Mouse (Mus musculus): ENCODE data around the gene Il34. TPM values are rescaled to one million over a fixed set of nuclear protein-coding genes. Genes with fewer than 3 reads are reported as not detected.

Gene Il34
- polyA plus RNA-seq, 1 experiment from 2014 or later = 2.5 TPM

- Histone ChIP-seq H3K9ac (replicated peaks) (no peak overlapping the region), H3K4me1 (no peaks in the 10 kb centered on the region), H3K4me2 (replicated peaks) (no peak overlapping the region), H3K9me3 (no peaks in the 10 kb centered on the region), H3K27me3 (no peaks in the 10 kb centered on the region), H3K27ac (replicated peaks) (no peak overlapping the region), H3K4me3 (no peak overlapping the region), H3K36me3 (peaks cover 3% of the 10 kb centered on the region; the same call in 1 of the 2 replicates)
- 0 out of 2 replicates have a peak, but pooled peaks have one; percentile 28 for ATAC-seq (replicated peaks)
- WGBS = 96% methylated on average over 10 of the region's 10 CpGs
Observed at GRCm38 (mm10) chr8:110745162-110745561, 60.6 kb downstream of the Il34 start.

- H3K36me3 ChIP-seq = peaks cover 31% of the 10 kb centered on the region
- no peak overlapping the region for H3K4me3 ChIP-seq
- no peak overlapping the region for H3K9ac ChIP-seq (replicated peaks)
- H3K27ac ChIP-seq (replicated peaks) = no peak overlapping the region
- no peaks in the 10 kb centered on the region for H3K9me3 ChIP-seq
- ATAC-seq (replicated peaks) = no peak
- 90% methylated on average over 5 of the region's 5 CpGs for WGBS
- H3K4me2 ChIP-seq (replicated peaks) = no peak overlapping the region
- H3K27me3 ChIP-seq = no peaks in the 10 kb centered on the region
- H3K4me1 ChIP-seq = no peaks in the 10 kb centered on the region
Observed at GRCm38 (mm10) chr8:110742452-110742818, 63.3 kb downstream of the Il34 start.

GRCm38 (mm10) chr8:110741816-110742451 lies 63.8 kb downstream of the Il34 start:
- Histone ChIP-seq H3K36me3 (peaks cover 36% of the 10 kb centered on the region), H3K9ac (replicated peaks) (no peak overlapping the region), H3K4me1 (no peaks in the 10 kb centered on the region), H3K27ac (replicated peaks) (no peak overlapping the region), H3K27me3 (no peaks in the 10 kb centered on the region), H3K9me3 (no peaks in the 10 kb centered on the region), H3K4me2 (replicated peaks) (no peak overlapping the region), H3K4me3 (no peak overlapping the region)
- whole genome bisulfite sequencing = 82% methylated on average over 15 of the region's 15 CpGs
- no peak for ATAC-seq (replicated peaks)

GRCm38 (mm10) chr8:110740629-110741175 lies 65.0 kb downstream of the Il34 start:
- 93% methylated on average over 5 of the region's 5 CpGs for WGBS
- H3K4me2 ChIP-seq (replicated peaks) = no peak overlapping the region
- no peak overlapping the region for H3K4me3 ChIP-seq
- ATAC-seq (replicated peaks) = no peak
- no peaks in the 10 kb centered on the region for H3K9me3 ChIP-seq
- H3K9ac ChIP-seq (replicated peaks) = no peak overlapping the region
- H3K27me3 ChIP-seq = no peaks in the 10 kb centered on the region
- H3K4me1 ChIP-seq = no peaks in the 10 kb centered on the region
- H3K27ac ChIP-seq (replicated peaks) = no peak overlapping the region
- peaks cover 47% of the 10 kb centered on the region for H3K36me3 ChIP-seq

GRCm38 (mm10) chr8:110738591-110739195 lies 67.0 kb downstream of the Il34 start:
- Histone ChIP-seq H3K9ac (replicated peaks) (no peak overlapping the region), H3K9me3 (no peaks in the 10 kb centered on the region), H3K4me1 (no peaks in the 10 kb centered on the region), H3K27me3 (no peaks in the 10 kb centered on the region), H3K4me2 (replicated peaks) (no peak overlapping the region), H3K27ac (replicated peaks) (no peak overlapping the region), H3K36me3 (peaks cover 59% of the 10 kb centered on the region), H3K4me3 (no peak overlapping the region)
- 92% methylated on average over 35 of the region's 35 CpGs for WGBS
- ATAC-seq (replicated peaks) = no peak

- H3K9me3 ChIP-seq = no peaks in the 10 kb centered on the region
- H3K36me3 ChIP-seq = peaks cover 88% of the 10 kb centered on the region
- no peak overlapping the region for H3K9ac ChIP-seq (replicated peaks)
- no peak overlapping the region for H3K27ac ChIP-seq (replicated peaks)
- H3K27me3 ChIP-seq = no peaks in the 10 kb centered on the region
- no peak for ATAC-seq (replicated peaks)
- H3K4me2 ChIP-seq (replicated peaks) = no peak overlapping the region
- no peaks in the 10 kb centered on the region for H3K4me1 ChIP-seq
- 83% methylated on average over 8 of the region's 8 CpGs for WGBS
- H3K4me3 ChIP-seq = no peak overlapping the region
Observed at GRCm38 (mm10) chr8:110733036-110733435, 72.7 kb downstream of the Il34 start.

- H3K27ac ChIP-seq (replicated peaks) = no peak overlapping the region
- H3K4me1 ChIP-seq = peaks cover 8% of the 10 kb centered on the region
- no peak overlapping the region for H3K4me3 ChIP-seq
- no peak for ATAC-seq (replicated peaks)
- H3K27me3 ChIP-seq = no peaks in the 10 kb centered on the region
- no peak overlapping the region for H3K9ac ChIP-seq (replicated peaks)
- 83% methylated on average over 8 of the region's 8 CpGs for WGBS
- H3K4me2 ChIP-seq (replicated peaks) = no peak overlapping the region
- H3K9me3 ChIP-seq = no peaks in the 10 kb centered on the region
- H3K36me3 ChIP-seq = peaks cover 84% of the 10 kb centered on the region
Observed at GRCm38 (mm10) chr8:110731346-110731859, 74.3 kb downstream of the Il34 start.

- H3K4me1 ChIP-seq = peaks cover 47% of the 10 kb centered on the region
- H3K9ac ChIP-seq (replicated peaks) = no peak overlapping the region
- H3K9me3 ChIP-seq = no peaks in the 10 kb centered on the region
- WGBS = 2% methylated on average over 18 of the region's 18 CpGs
- peak; percentile 15 for ATAC-seq (replicated peaks)
- H3K36me3 ChIP-seq = peaks cover 53% of the 10 kb centered on the region
- H3K4me2 ChIP-seq (replicated peaks) = no peak overlapping the region
- no peaks in the 10 kb centered on the region for H3K27me3 ChIP-seq
- no peak overlapping the region for H3K27ac ChIP-seq (replicated peaks)
- no peak overlapping the region for H3K4me3 ChIP-seq
Observed at GRCm38 (mm10) chr8:110726893-110727292, 78.8 kb downstream of the Il34 start.

GRCm38 (mm10) chr8:110725084-110725838 lies 80.5 kb downstream of the Il34 start:
- WGBS = 30% methylated on average over 7 of the region's 7 CpGs
- peak overlapping the region; percentile 65 for H3K27ac ChIP-seq (replicated peaks)
- no peak for ATAC-seq (replicated peaks)
- H3K4me3 ChIP-seq = no peak overlapping the region
- H3K36me3 ChIP-seq = peaks cover 37% of the 10 kb centered on the region
- H3K9ac ChIP-seq (replicated peaks) = 0 out of 2 replicates have a peak overlapping the region, but pooled peaks have one; percentile 10
- H3K9me3 ChIP-seq = no peaks in the 10 kb centered on the region
- H3K27me3 ChIP-seq = no peaks in the 10 kb centered on the region
- peaks cover 54% of the 10 kb centered on the region for H3K4me1 ChIP-seq
- H3K4me2 ChIP-seq (replicated peaks) = peak overlapping the region; percentile 5; the same call in 1 of the 2 replicates

- peaks cover 62% of the 10 kb centered on the region for H3K4me1 ChIP-seq
- H3K36me3 ChIP-seq = peaks cover 29% of the 10 kb centered on the region
- no peak for ATAC-seq (replicated peaks)
- no peaks in the 10 kb centered on the region for H3K9me3 ChIP-seq
- 77% methylated on average over 3 of the region's 3 CpGs for WGBS
- H3K4me3 ChIP-seq = no peak overlapping the region
- peak overlapping the region; percentile 65 for H3K27ac ChIP-seq (replicated peaks)
- no peaks in the 10 kb centered on the region for H3K27me3 ChIP-seq
- peak overlapping the region; percentile 27; the same call in 1 of the 2 replicates for H3K9ac ChIP-seq (replicated peaks)
- H3K4me2 ChIP-seq (replicated peaks) = peak overlapping the region; percentile 10; the same call in 1 of the 2 replicates
Observed at GRCm38 (mm10) chr8:110724493-110724892, 81.2 kb downstream of the Il34 start.

GRCm38 (mm10) chr8:110722414-110723011 lies 83.2 kb downstream of the Il34 start:
- Histone ChIP-seq H3K9ac (replicated peaks) (peak overlapping the region; percentile 93), H3K27me3 (no peaks in the 10 kb centered on the region), H3K4me1 (peaks cover 75% of the 10 kb centered on the region), H3K4me3 (peak overlapping the region; percentile 83), H3K36me3 (peaks cover 9% of the 10 kb centered on the region), H3K4me2 (replicated peaks) (peak overlapping the region; percentile 91), H3K9me3 (no peaks in the 10 kb centered on the region), H3K27ac (replicated peaks) (peak overlapping the region; percentile 90)
- 0 out of 2 replicates have a peak, but pooled peaks have one; percentile 3 for ATAC-seq (replicated peaks)
- 40% methylated on average over 11 of the region's 11 CpGs for WGBS

All from forebrain, embryonic 15.5 days (tissue).